8 mouse cellular contexts compared by ENCODE assay signal in genomic region chr5:142844467-142844866, GRCm38 (mm10). TPM values are rescaled to one million over a fixed set of nuclear protein-coding genes. Genes with fewer than 3 reads are reported as not detected.
DNase-seq lines count a peak whose midpoint lies in the region.

No protein-coding gene starts in this region.

- peak; percentile 13 to 37 for DNase-seq in cerebellum, postnatal 36 days
- no peak for DNase-seq in cerebellum, adult 9-11 months
- peak; percentile 23 for DNase-seq in thymus, postnatal 0 days (ENCODE audit: low spot score)
- DNase-seq in thymus, postnatal 10 days (ENCODE audit: low spot score in 2 of 2): no peak
- peak; percentile 51 for DNase-seq in induced T-regulatory cell, adult 2 months (ENCODE audit: low read depth)
- peak; percentile 70 for DNase-seq in testis, postnatal 10 days (ENCODE audit: low spot score)
- no peak for DNase-seq in left cerebral cortex, adult 8-10 months (ENCODE audit: low spot score in 2 of 2)
- DNase-seq in thymus, postnatal 36 days: no peak

RNA-seq across cellular contexts. Expression of gene Tnrc18, which starts 27.0 kb away (rescaled TPM):
- 6.9 and 9.6 TPM in 2 replicates for polyA plus RNA-seq in thymus, postnatal 0 days (2015; fragmentation: Nextera tagmentation; extraction: Ambion mirVana)
- total RNA-seq in left cerebral cortex, adult 8-10 months (2022): 100 to 1,000 TPM; 112 to 134 (median 116) TPM

RNA-seq across cellular contexts. Expression of gene Fbxl18, which starts 50.8 kb away (rescaled TPM):
- 4.7 and 5.9 TPM in 2 replicates for polyA plus RNA-seq in thymus, postnatal 0 days (2015; fragmentation: Nextera tagmentation; extraction: Ambion mirVana)
- 10 to 100 TPM; 28.8 to 30.9 (median 29.6) TPM for total RNA-seq in left cerebral cortex, adult 8-10 months (2022)

Comparison
In these comparisons a context has a peak if more than half of its experiments do, and no peak if none do; other contexts are left out.
1. DNase-seq: peak in cerebellum, postnatal 36 days (2 of 2), thymus, postnatal 0 days (single experiment), induced T-regulatory cell, adult 2 months (single experiment) and testis, postnatal 10 days (single experiment); none in cerebellum, adult 9-11 months (single experiment), thymus, postnatal 10 days (0 of 2), left cerebral cortex, adult 8-10 months (0 of 2) and thymus, postnatal 36 days (0 of 2).